26 mouse cellular contexts compared by ENCODE assay signal in the genomic region with DNA sequence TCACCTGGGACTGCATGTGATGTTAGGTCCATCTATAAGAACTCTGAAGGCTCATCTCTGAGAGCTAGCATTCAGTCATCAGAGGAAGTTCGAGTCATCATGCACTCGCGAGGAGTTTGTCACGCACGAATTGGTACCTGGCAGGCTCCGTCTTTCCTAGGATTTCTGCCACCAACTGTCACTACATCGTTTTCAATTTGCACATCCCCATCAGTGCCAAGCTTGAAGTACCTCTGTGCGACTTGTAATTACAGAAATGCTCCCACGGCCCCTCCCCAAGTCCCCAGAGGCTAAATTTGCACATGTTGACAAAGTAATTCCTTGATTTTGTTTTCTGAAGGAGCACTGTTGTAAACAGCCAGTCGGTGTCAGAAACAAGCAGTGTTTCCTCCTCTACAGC.
DNase-seq lines count a peak whose midpoint lies in the region; ATAC-seq lines count a peak whose summit lies in the region.
"Had no signal": no experiment of that assay in that cellular context is flagged by ENCODE, and none has a peak within 500 bp of the region (broad histone marks: within the 10 kb centered on the region; RNA-seq: fewer than 3 reads in every experiment).

No protein-coding gene starts in this region.

- H3K36me3 ChIP-seq in midbrain, embryonic 11.5 days (ENCODE audit: control insufficient read depth, insufficient read depth, low read length) = no peaks in the 10 kb centered on the region
- H3K36me3 ChIP-seq in midbrain, embryonic 15.5 days (replicated peaks) = no peaks in the 10 kb centered on the region
- H3K36me3 ChIP-seq: embryonic facial prominence, embryonic 13.5 days; forebrain, embryonic 10.5 days; heart, embryonic 10.5 days; heart, embryonic 15.5 days; hindbrain, embryonic 12.5 days; midbrain, embryonic 10.5 days had no signal

- WGBS in midbrain, embryonic 11.5 days = 87% methylated on average over 10 of the region's 10 CpGs
- 67% methylated on average over 10 of the region's 10 CpGs for WGBS in midbrain, embryonic 15.5 days

- H3K9ac ChIP-seq in midbrain, embryonic 11.5 days (ENCODE audit: low read length) = no peak overlapping the region
- no peak overlapping the region for H3K9ac ChIP-seq in midbrain, embryonic 15.5 days
- H3K9ac ChIP-seq: embryonic facial prominence, embryonic 13.5 days; heart, embryonic 15.5 days; hindbrain, embryonic 12.5 days; liver, embryonic 14.5 days had no signal

- no peak overlapping the region for H3K27ac ChIP-seq in midbrain, embryonic 11.5 days (ENCODE audit: low read depth, low read length)
- H3K27ac ChIP-seq in midbrain, embryonic 15.5 days = no peak overlapping the region
- H3K27ac ChIP-seq: embryonic facial prominence, embryonic 13.5 days; forebrain, embryonic 10.5 days; heart, embryonic 10.5 days; heart, embryonic 15.5 days; hindbrain, embryonic 12.5 days; liver, embryonic 14.5 days; midbrain, embryonic 10.5 days had no signal

- no peak for ATAC-seq in cerebellum, adult (ENCODE audit: insufficient number of reproducible peaks, low FRiP score, low TSS enrichment)
- ATAC-seq in midbrain, embryonic 11.5 days (ENCODE audit: low FRiP score) = no peak
- ATAC-seq in midbrain, embryonic 15.5 days (replicated peaks) = no peak
- no peak for ATAC-seq in megakaryocyte-erythroid progenitor cell, adult 5-6 weeks (replicated peaks; ENCODE audit: low FRiP score, low TSS enrichment, poor library complexity, severe bottlenecking)
- ATAC-seq: activated CD4-positive, CD25-positive, alpha-beta regulatory T cell, adult 4 months; intestine, embryonic 16.5 days had no signal

- H3K4me1 ChIP-seq in midbrain, embryonic 11.5 days (ENCODE audit: control insufficient read depth, insufficient read depth, low read length) = no peaks in the 10 kb centered on the region
- no peaks in the 10 kb centered on the region for H3K4me1 ChIP-seq in midbrain, embryonic 15.5 days
- H3K4me1 ChIP-seq: embryonic facial prominence, embryonic 13.5 days; midbrain, embryonic 10.5 days had no signal

- no peak overlapping the region for H3K4me3 ChIP-seq in midbrain, embryonic 11.5 days (ENCODE audit: low read depth, low read length)
- no peak overlapping the region for H3K4me3 ChIP-seq in midbrain, embryonic 15.5 days
- H3K4me3 ChIP-seq: embryonic facial prominence, embryonic 13.5 days; forebrain, embryonic 10.5 days; heart, embryonic 10.5 days; heart, embryonic 15.5 days; hindbrain, embryonic 12.5 days; midbrain, embryonic 10.5 days had no signal

- H3K4me2 ChIP-seq in midbrain, embryonic 11.5 days = no peak overlapping the region
- no peak overlapping the region for H3K4me2 ChIP-seq in midbrain, embryonic 15.5 days
- H3K4me2 ChIP-seq: embryonic facial prominence, embryonic 13.5 days; heart, embryonic 15.5 days; hindbrain, embryonic 12.5 days had no signal

- DNase-seq in cerebellum, adult 9-11 months = peak; percentile 7
- peak; percentile 44 for DNase-seq in midbrain, embryonic 11.5 days (ENCODE audit: low spot score, missing footprints)
- DNase-seq in brain, adult 2 months (ENCODE audit: low read depth, low spot score) = peak; percentile 57
- DNase-seq in cerebellum, postnatal 14 days = peak; percentile 79 to 85
- DNase-seq: adrenal gland, adult 8-10 months; gastrocnemius, postnatal 14 days; kidney, adult 9 months; kidney, postnatal 10 days; layer of hippocampus, postnatal 36 days; liver; lung, adult 2 months; lung, postnatal 10 days; thymus, adult 2 months; thymus, postnatal 36 days had no signal

- H3K9me3 ChIP-seq in midbrain, embryonic 11.5 days (ENCODE audit: control insufficient read depth, low read length) = no peaks in the 10 kb centered on the region
- H3K9me3 ChIP-seq in midbrain, embryonic 15.5 days = no peaks in the 10 kb centered on the region
- H3K9me3 ChIP-seq: embryonic facial prominence, embryonic 13.5 days; forebrain, embryonic 10.5 days; heart, embryonic 10.5 days; heart, embryonic 15.5 days; hindbrain, embryonic 12.5 days; midbrain, embryonic 10.5 days had no signal

- H3K27me3 ChIP-seq in midbrain, embryonic 11.5 days (ENCODE audit: control insufficient read depth, insufficient read depth, low read length) = no peaks in the 10 kb centered on the region
- no peaks in the 10 kb centered on the region for H3K27me3 ChIP-seq in midbrain, embryonic 15.5 days (replicated peaks)
- H3K27me3 ChIP-seq: embryonic facial prominence, embryonic 13.5 days; heart, embryonic 15.5 days; hindbrain, embryonic 12.5 days had no signal

Comparison
In these comparisons a context has a peak if more than half of its experiments do, and no peak if none do; other contexts are left out.
1. DNase-seq: peak in every context shown above with its lines; median percentile 82 in cerebellum, postnatal 14 days; 57 in brain, adult 2 months; 44 in midbrain, embryonic 11.5 days; 7 in cerebellum, adult 9-11 months.